Mouse (Mus musculus) brain, embryonic 14.5 days (tissue): ENCODE measurements around the gene Hdac11. TPM values are rescaled to one million over a fixed set of nuclear protein-coding genes. Genes with fewer than 3 reads are reported as not detected.
"Not testable (repeated sequence)": the region's sequence is repeated elsewhere in the genome, so short reads cannot be mapped to it uniquely, and the experiment has no call there.

ENCODE experiments used
- DNase-seq: peaks from one replicate; pipeline ENCODE4 v3.0.0-alpha.2; 2011; ENCODE audit warnings: low read depth
- CTCF ChIP-seq: fragments of 200-500 bp; IDR thresholded peaks from 2 replicates; pipeline ENCODE4 v1.5.1; 2012; ENCODE audit warnings: inconsistent platforms, mild to moderate bottlenecking, moderate library complexity, borderline replicate concordance; ENCODE audit not compliant: insufficient read depth, insufficient read length; ENCODE audit errors: extremely low read depth
- POLR2A ChIP-seq: fragments of 200-500 bp; IDR thresholded peaks from 2 replicates; pipeline ENCODE4 v1.6.1; 2012; ENCODE audit warnings: mild to moderate bottlenecking, inconsistent platforms, borderline replicate concordance; ENCODE audit not compliant: poor library complexity, insufficient read depth, insufficient read length, severe bottlenecking; ENCODE audit errors: extremely low read depth
- polyA plus RNA-seq: library from polyadenylated mRNA; depleted of rRNA; stranded (reverse); fragments of >200 nt; gene quantifications from 2 replicates; pipeline ENCODE4 v1.2.3, GENCODE M21; 2012

The Hdac11 gene
- polyA plus RNA-seq, 1 experiment: 76.6 TPM

DNA sequence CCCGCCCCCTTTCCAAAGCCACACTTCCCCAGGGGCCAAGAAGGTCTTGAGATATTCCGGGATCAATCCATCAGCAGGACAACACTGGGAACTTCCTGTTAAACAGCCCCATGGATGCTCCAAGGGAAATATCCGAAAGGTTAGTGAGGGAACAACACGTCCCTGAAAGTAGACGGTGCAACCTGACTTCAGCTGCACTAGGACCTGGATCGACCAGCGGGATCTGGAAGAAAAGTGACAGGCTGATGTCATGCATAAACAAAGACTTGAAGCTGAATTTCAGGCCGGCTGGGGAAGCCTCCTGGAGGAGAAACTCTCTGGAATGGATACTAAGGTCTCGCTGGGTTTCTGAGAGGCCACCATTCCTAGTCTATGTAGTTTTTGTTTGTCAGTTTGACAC lies 39.3 kb upstream of the Hdac11 start:
- TF ChIP-seq POLR2A (no peak), CTCF (no peak)
- DNase-seq: no peak

DNA sequence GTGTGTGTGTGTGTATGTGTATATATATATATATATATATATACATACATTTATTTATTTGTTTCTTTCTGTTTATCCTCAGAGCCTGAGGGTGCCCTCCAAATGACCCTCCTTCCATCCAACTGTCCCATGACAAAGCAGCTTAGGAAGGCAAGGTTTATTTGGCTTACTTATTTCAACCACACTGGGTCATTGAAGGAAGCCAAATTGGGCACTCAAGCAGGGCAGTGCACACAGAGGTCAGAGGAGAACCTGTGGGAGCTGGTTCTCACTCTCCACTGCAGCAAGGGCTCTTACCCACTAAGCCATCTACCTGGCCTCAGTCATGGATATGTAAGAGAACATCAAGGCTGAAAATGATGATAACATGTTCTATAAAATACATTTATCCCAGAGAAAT lies 37.9 kb upstream of the Hdac11 start:
- TF ChIP-seq CTCF (no peak), POLR2A (no peak)
- no peak for DNase-seq

- DNase-seq: no peak
Observed at GRCm38 (mm10) chr6:91120206-91120605, 36.3 kb upstream of the Hdac11 start.

DNA sequence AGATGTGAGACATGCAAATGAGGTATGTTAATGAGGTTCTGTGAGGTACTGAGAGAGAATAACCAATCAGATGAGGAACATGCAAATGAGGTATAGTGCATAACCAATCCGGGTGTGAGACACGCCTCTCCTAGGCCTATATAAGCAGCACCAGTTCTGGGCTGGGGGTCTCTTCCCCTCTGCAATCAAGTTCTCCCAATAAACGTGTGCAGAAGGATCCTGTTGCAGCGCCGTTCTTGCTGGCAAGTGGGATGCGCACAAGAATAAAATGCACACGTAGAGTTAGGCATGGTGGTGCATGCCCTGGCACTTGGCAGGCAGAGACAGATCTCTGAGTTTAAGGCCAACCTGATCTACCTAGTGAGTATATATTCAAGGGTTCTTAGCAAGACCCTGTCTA lies 35.4 kb upstream of the Hdac11 start:
- DNase-seq: not testable (repeated sequence)

More at GRCm38 (mm10) chr6:91120206-91120605, 36.3 kb upstream of the Hdac11 start:
- TF ChIP-seq POLR2A (no peak), CTCF (no peak)

DNA sequence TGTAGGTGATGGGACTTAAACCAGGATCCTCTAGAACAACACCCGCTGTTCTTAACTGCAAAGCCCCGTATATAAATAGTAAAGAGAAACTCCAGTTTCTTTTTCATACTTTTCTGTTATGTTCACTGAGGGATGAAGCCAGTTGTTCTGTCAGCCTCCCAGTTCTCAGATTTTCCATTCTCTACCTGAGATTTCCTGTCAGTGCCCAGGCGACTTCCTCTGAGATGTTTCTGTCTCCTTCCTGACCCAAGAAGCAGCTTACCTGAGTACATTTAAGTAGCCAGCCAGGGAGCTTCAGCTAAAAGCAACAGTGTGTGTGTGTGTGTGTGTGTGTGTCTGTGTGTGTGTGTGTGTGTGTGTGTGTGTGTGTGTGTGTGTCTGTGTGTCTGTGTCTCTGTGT lies 33.0 kb upstream of the Hdac11 start:
- DNase-seq: no peak
- TF ChIP-seq CTCF (no peak), POLR2A (no peak)

GRCm38 (mm10) chr6:91124286-91125227 lies 31.9 kb upstream of the Hdac11 start:
- peak; percentile 50 for DNase-seq
- no peak for TF ChIP-seq POLR2A
- no peak for TF ChIP-seq CTCF

DNA sequence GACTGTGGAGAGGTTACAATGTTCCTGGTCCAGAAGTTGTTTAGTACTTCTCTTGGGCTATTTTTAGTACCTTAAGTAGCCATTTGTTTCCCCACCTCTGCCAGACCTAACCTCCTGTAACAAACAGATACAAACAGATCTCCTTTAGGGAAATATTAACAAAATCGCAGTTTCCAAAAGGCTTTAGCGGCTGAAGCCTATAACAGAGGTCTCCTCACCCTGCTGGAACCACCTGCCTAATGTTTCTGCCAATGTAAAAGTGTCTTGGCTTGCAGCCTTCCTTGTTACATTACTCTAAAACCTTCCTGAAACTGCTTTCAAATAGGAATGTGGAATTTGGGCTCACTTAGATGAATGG lies 31.3 kb upstream of the Hdac11 start:
- no peak for TF ChIP-seq CTCF
- TF ChIP-seq POLR2A: no peak

GRCm38 (mm10) chr6:91128996-91129395 lies 27.5 kb upstream of the Hdac11 start:
- peak; percentile 18; the same call in 1 of the 2 replicates for TF ChIP-seq CTCF
- no peak for TF ChIP-seq POLR2A

More for the DNA sequence above, 31.3 kb upstream of the Hdac11 start:
- DNase-seq: no peak

GRCm38 (mm10) chr6:91130856-91131255 lies 25.6 kb upstream of the Hdac11 start:
- DNase-seq: no peak
- TF ChIP-seq CTCF (no peak), POLR2A (no peak)

More at GRCm38 (mm10) chr6:91128996-91129395, 27.5 kb upstream of the Hdac11 start:
- no peak for DNase-seq

GRCm38 (mm10) chr6:91137343-91137956 lies 19.0 kb upstream of the Hdac11 start:
- no peak for TF ChIP-seq CTCF
- TF ChIP-seq POLR2A: no peak

GRCm38 (mm10) chr6:91139846-91140245 lies 16.6 kb upstream of the Hdac11 start:
- DNase-seq: peak; percentile 75
- TF ChIP-seq POLR2A: no peak
- TF ChIP-seq CTCF: peak; percentile 83

More at GRCm38 (mm10) chr6:91137343-91137956, 19.0 kb upstream of the Hdac11 start:
- DNase-seq: no peak

GRCm38 (mm10) chr6:91145056-91145455 lies 11.4 kb upstream of the Hdac11 start:
- no peak for DNase-seq
- TF ChIP-seq CTCF (peak; percentile 4; the same call in 1 of the 2 replicates), POLR2A (no peak)
